Mouse (Mus musculus) kidney, adult 18-20 months (tissue): ENCODE results near the gene Dyrk1a.

ENCODE experiments used
- DNase-seq: peaks from one replicate; pipeline ENCODE4 v3.0.0; 2021

Gene Dyrk1a

DNA sequence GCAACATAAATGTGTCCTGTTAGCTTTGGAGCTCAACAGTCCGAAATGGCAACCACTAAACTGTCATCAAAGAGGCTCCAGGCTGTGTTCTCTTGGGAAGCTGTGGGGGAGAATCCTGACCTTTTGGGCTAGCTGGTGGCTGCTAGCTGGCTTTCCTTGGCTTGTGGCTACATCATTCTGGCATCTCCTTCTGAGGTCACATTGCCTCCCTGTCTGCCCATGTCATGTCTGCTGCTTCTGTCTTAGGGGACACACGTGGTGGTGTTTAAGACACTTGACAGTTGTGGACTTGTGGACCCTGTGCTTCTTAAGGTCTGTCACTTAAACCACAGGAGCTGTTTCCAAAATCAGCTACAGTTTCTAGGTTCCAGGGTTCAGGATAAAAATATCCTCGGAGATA is 21.7 kb downstream of the Dyrk1a start:
- DNase-seq = no peak

DNA sequence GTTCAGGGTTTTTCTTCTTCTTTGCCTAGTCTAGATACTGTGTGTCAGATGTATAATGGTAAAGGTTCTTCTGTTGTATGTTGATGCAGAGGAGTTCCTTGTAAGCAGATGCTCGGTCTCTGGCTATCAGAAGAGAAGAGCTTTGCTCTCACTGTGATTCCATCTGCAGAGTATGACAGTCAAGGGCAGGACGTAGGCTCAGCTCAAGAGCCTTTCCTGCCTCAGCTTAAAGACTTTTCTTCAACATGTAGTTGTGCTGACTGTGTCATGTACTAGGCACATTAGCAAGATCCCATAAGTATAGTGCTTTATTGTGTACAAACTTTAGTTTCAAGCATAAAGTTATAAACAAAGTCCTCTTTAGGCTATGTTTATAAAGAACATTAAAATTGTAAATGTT is 26.8 kb downstream of the Dyrk1a start:
- no peak for DNase-seq

GRCm38 (mm10) chr16:94597640-94598039 is 27.8 kb downstream of the Dyrk1a start:
- no peak for DNase-seq

GRCm38 (mm10) chr16:94599977-94600724 is 30.3 kb downstream of the Dyrk1a start:
- no peak for DNase-seq

- no peak for DNase-seq
Observed at GRCm38 (mm10) chr16:94601089-94601488, 31.3 kb downstream of the Dyrk1a start.

DNA sequence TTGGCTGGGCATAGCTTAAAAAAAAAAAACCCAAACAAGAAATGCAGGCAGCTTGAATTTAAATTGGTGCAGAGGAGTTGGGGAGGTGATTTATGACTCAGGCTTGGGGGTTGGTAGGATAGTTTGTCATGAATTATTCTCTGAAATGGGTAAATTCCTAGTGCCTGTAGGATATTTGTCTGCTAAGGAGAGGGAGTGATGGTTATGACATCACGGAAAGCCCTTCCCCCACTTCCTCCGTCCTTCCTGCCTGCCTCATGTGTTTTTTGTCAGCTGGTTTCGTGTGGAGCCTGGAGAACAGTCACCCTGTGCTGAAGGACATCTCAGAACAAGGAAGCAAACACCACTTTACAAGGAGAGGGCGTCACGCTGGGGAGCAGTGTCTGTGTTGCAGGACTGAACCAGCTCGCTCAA is 31.7 kb downstream of the Dyrk1a start:
- DNase-seq = peak; percentile 62

DNA sequence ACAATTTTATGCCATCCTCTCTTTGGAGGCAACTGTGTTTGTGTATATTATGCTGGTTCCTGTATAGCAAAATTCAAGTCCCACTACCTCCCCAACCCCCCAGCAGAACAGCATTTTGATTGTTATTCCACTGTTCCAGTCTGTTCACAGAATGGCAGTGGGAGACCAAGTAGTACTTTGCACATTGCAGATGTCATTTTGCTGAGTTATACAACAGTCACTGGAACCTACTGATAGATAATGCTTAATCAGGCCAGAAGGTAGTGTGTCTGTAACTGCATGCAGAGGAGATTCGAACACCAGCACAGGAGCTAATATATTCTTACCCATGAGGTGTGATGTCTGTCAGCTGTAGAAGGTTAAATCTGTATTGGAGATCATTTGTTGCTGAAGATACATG is 32.4 kb downstream of the Dyrk1a start:
- DNase-seq = no peak

DNA sequence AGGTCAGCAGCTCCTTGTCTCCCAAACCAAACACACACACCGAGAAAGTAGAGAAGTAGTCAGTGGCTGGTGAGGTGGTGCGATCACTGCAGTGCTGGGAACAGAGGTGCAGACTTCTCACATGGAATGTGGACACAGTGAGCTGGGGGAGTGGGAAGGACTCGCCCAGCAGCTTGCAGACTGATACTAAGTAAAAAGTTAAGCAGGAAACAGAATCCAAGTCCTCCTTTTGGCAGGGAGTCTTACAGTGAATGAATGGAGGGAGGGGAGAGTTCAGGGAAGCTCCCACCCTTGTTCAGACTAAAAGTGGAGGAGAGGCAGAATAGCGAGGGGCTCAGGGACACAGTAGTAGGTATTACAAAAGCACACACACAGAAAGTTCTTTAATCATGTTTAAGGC is 32.9 kb downstream of the Dyrk1a start:
- DNase-seq = no peak

GRCm38 (mm10) chr16:94606169-94606568 is 36.4 kb downstream of the Dyrk1a start:
- no peak for DNase-seq

- DNase-seq = no peak
Observed at GRCm38 (mm10) chr16:94607468-94607867, 37.7 kb downstream of the Dyrk1a start.

DNA sequence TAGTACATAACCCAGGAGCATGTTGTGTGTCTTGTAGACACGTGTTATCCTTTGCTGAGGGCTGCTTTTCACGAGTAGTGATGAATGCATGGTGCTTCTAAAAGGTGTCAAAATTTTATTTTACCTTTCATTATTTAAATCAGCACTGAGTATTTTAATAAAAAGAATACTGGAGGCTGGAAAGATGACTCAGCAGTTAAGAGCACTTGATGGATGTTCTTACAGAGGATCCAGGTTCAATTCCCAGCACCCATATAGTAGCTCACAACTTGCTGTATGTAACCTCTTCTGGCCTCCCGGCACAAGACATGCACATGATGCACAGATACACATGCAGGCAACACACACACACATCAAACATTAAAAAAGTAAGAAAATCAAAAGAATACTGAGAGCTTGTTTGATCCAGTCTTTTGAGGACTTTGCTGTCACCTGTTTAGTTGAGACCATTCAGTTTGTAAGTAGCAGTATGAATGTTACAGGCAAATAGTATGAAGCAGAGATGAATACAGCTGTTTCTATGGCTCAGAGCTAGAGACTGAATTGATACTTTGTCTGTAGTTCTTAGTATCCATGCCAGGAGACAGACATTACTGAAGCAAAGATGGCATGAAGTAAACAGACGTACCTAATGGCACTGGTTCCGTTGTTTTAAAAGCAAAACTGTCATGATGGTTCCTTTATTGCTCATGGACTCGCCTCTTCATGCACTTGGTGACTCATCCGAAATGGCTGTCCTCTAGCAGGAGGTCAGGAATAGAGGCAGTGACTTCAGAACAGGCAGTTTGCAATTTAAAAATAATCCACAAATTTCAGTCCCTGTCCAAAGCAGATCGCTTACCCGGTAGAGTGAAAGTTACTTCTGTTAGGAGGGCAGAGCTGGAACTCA is 39.1 kb downstream of the Dyrk1a start:
- DNase-seq = no peak

DNA sequence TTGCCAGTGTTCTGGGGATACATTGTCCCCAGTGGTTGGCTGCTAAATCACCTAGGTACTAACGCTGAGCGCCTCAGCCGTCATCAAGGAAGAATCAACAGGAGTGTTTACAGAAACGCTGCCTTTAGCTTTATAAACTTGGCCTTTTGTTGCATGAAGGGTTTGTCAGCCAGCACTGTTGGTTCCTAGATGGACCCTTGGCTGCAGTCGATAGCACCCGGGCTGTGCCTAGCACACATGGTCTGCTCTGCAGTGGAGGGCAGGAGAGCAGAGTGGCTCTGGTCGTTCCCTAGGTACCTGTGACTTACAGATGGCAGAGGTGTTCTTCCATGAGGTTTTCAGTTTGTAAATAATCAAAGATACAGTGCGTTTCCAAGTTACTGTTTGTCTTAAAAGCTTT is 42.8 kb downstream of the Dyrk1a start:
- no peak for DNase-seq

GRCm38 (mm10) chr16:94617255-94617654 is 47.4 kb downstream of the Dyrk1a start:
- no peak for DNase-seq

- DNase-seq = peak; percentile 64
Observed at GRCm38 (mm10) chr16:94618543-94618942, 48.7 kb downstream of the Dyrk1a start.

DNA sequence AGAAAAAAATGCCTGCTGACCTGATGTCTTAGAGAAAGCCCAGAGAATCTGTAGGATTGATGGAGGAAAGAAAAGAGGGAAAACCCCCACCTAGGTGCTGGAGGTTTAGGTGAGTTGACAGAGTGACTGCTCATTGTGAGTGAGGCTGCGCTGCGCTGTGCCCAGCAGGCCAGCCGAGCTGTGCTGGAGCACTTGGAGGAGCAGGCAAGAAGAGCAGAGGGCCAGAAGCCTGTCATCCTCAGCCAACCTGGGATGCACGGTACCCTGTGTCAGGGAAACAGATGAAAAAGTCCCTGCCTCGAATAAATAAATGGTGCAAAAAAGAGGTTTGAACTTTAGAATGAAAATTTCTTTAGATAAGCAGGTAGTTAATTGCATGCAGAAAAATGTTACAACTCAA is 49.5 kb downstream of the Dyrk1a start:
- DNase-seq = no peak

GRCm38 (mm10) chr16:94624871-94625270 is 55.1 kb downstream of the Dyrk1a start:
- DNase-seq = no peak

DNA sequence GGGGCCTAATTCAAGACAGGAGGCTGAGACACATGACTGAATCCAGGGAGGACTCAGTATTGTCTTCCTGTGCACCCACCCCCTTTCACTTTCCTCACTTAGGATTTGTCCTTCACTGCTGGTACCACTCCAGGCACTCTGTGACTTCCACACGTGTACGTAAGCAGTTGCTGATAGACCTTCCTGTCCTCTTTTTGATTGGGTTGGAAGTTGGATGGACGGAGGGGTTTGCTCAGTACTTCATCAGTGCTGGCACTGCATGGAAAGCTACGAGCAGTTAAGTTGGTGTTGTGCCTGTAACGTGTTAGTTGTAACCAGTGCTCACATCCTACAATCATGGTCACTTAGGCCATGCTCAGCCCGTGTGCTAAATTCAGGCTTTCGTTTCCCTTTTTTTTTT is 55.8 kb downstream of the Dyrk1a start:
- no peak for DNase-seq

- no peak for DNase-seq
Observed at GRCm38 (mm10) chr16:94627736-94628135, 57.9 kb downstream of the Dyrk1a start.

DNA sequence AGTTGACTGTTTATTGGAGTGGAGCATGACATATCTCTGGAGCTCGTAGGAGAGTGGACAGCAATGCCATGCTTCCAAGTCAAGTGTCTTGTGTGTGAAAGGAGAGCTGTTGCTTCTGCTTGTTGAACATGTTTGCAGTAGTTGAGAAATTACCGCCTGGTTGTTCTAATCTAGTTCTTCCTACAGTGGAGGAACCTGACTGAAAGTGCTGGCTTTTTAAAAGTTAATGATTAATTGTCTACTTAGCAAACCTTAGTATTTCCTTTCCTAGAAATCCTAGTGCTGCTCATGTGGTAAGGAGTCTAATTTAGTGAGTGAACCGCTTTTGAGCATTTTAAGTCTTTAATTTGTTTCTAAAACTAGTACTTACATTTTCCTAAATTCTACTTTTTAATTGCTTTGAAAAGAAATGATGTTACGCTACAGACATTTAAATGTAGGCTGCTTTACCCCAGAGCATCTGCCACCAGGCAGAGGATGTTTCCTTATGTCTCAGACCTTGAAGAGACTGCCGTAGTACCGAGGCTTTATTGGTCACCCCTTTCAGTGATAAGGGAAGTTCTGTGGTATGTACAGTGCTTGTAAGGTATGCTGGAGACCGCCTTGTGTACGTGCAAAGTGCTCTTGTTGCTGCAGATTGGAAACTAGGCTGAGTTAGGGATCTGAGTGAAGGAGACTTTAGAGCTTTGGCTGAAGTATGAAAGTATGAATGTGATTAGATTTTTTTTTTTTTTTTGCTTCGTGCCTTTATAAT is 59.3 kb downstream of the Dyrk1a start:
- no peak for DNase-seq

DNA sequence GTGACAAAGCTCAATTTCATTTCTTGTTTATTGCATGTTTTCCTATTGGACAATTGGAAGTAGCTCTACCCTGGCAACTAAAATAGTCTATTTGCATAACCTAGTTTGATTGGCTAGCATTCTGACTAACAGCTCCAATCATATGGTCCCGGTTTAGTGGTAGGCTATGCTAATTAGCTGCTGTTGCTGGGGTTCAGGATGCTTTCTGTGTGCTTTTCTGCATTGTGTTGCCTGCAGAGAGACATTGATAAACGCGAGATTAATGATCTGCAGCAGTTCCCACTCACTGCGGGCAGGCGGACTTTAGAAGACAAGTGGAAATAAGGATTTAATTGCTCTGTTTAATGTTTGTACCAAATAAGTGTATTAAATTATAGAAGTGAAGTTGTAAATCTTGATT is 62.2 kb downstream of the Dyrk1a start:
- DNase-seq = peak; percentile 39

DNA sequence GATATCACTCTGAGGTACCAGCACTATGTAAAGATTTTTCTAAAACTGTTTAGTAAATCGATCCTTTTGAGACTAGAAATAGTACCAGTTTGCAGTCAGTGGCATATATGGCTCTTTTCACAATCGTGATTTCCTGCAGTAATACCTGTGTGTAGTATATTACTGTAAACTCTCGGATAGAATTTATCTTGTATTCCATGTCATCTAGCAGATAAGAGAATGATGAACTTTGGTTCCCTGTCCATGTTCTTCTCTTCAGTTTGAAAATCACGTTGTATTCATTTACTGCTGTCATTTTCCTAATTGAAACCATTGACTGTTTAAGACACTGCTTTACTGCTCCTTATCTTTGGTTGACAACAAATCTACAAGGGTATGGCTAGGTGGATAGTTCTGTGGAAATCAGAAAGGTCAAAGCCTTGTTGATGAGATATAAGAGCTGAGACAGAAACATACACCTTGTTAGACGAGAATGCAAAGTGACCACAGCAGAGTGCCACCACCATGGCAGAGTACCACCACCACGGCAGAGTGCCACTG is 62.7 kb downstream of the Dyrk1a start:
- DNase-seq = no peak

DNA sequence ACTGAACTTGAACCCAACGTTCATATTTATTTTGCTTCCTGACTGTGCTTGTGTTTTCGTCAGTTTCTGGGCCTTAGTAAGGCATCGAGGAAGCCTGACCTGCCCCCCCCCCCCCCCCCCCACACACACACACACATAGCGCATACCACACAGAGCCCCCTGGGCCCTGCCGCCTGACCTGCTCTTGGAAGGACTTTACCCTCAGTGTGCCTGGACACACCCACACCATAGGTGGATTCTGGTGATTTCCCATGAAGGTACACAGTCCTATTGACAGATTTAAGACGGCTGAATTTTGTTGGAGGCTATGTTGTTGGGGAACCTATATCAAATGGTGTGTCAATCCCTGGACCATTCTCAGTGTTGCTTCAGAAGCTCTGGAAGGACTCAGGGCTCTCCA is 63.2 kb downstream of the Dyrk1a start:
- no peak for DNase-seq

GRCm38 (mm10) chr16:94637423-94637822 is 67.6 kb downstream of the Dyrk1a start:
- no peak for DNase-seq
